Mouse (Mus musculus): Measurements from ENCODE around the gene Myt1. TPM values are rescaled to one million over a fixed set of nuclear protein-coding genes. Genes with fewer than 3 reads are reported as not detected.

Gene Myt1
- polyA plus RNA-seq, 1 experiment from 2014 or later = 0.71 TPM

- Histone ChIP-seq H3K4me2 (no peak overlapping the region), H3K4me1 (peaks cover 17% of the 10 kb centered on the region), H3K27me3 (no peaks in the 10 kb centered on the region), H3K27ac (no peak overlapping the region), H3K9me3 (replicated peaks) (no peaks in the 10 kb centered on the region), H3K36me3 (peaks cover 36% of the 10 kb centered on the region), H3K4me3 (replicated peaks) (no peak overlapping the region), H3K9ac (no peak overlapping the region)
- 57% methylated on average over 5 of the region's 5 CpGs for WGBS
- ATAC-seq (replicated peaks; ENCODE audit: low FRiP score) = no peak
Observed at GRCm38 (mm10) chr2:181866931-181867330, 103.8 kb downstream of the Myt1 start.

GRCm38 (mm10) chr2:181871039-181871438 lies 107.9 kb downstream of the Myt1 start:
- 88% methylated on average over 2 of the region's 2 CpGs for WGBS
- Histone ChIP-seq H3K9ac (no peak overlapping the region), H3K27me3 (no peaks in the 10 kb centered on the region), H3K4me3 (replicated peaks) (no peak overlapping the region), H3K36me3 (peaks cover 46% of the 10 kb centered on the region), H3K9me3 (replicated peaks) (no peaks in the 10 kb centered on the region), H3K4me1 (no peaks in the 10 kb centered on the region), H3K27ac (no peak overlapping the region), H3K4me2 (no peak overlapping the region)
- no peak; the same call in 1 of the 2 replicates for ATAC-seq (replicated peaks; ENCODE audit: low FRiP score)

Other genes starting within 250 kb of the Myt1 start
- gene Dnajc5, start 242.8 kb upstream of the Myt1 start, polyA plus RNA-seq (2015; fragmentation: Nextera tagmentation; extraction: Ambion mirVana) = 84.4 and 88.6 TPM in 2 replicates
- 50.7 and 59.0 TPM in 2 replicates for gene Uckl1, start 178.4 kb upstream of the Myt1 start, polyA plus RNA-seq (2015; fragmentation: Nextera tagmentation; extraction: Ambion mirVana)
- 67.4 and 69.5 TPM in 2 replicates for gene Prpf6, start 171.5 kb upstream of the Myt1 start, polyA plus RNA-seq (2015; fragmentation: Nextera tagmentation; extraction: Ambion mirVana)
- 43.1 and 51.6 TPM in 2 replicates for gene Zfp512b, start 170.5 kb upstream of the Myt1 start, polyA plus RNA-seq (2015; fragmentation: Nextera tagmentation; extraction: Ambion mirVana)
- 24.6 and 26.3 TPM in 2 replicates for gene Samd10, start 164.1 kb upstream of the Myt1 start, polyA plus RNA-seq (2015; fragmentation: Nextera tagmentation; extraction: Ambion mirVana)
- gene Gm29797, start 106.3 kb upstream of the Myt1 start, polyA plus RNA-seq (2015; fragmentation: Nextera tagmentation; extraction: Ambion mirVana) = 0.21 TPM in 1 of 2 replicates, not detected in the other
- gene Sox18, start 91.7 kb upstream of the Myt1 start, polyA plus RNA-seq (2015; fragmentation: Nextera tagmentation; extraction: Ambion mirVana) = 48.1 and 49.9 TPM in 2 replicates
- 25.6 and 25.9 TPM in 2 replicates for gene Tcea2, start 83.0 kb upstream of the Myt1 start, polyA plus RNA-seq (2015; fragmentation: Nextera tagmentation; extraction: Ambion mirVana)
- 56.6 and 61.7 TPM in 2 replicates for gene Rgs19, start 69.4 kb upstream of the Myt1 start, polyA plus RNA-seq (2015; fragmentation: Nextera tagmentation; extraction: Ambion mirVana)
- 0.22 TPM in 1 of 2 replicates, not detected in the other for gene Lkaaear1, start 64.9 kb upstream of the Myt1 start, polyA plus RNA-seq (2015; fragmentation: Nextera tagmentation; extraction: Ambion mirVana)
- gene Oprl1, start 48.3 kb upstream of the Myt1 start, polyA plus RNA-seq (2015; fragmentation: Nextera tagmentation; extraction: Ambion mirVana) = 0.36 and 1.9 TPM in 2 replicates
- gene Pcmtd2, start 74.5 kb downstream of the Myt1 start, polyA plus RNA-seq (2015; fragmentation: Nextera tagmentation; extraction: Ambion mirVana) = 33.6 and 36.2 TPM in 2 replicates
- 69.0 and 73.9 TPM in 2 replicates for gene Polr3k, start 101.0 kb downstream of the Myt1 start, polyA plus RNA-seq (2015; fragmentation: Nextera tagmentation; extraction: Ambion mirVana)
- not detected in 2 replicates for gene Gm14496, start 227.8 kb downstream of the Myt1 start, polyA plus RNA-seq (2015; fragmentation: Nextera tagmentation; extraction: Ambion mirVana)

All from kidney, embryonic 15.5 days (tissue).